Mouse (Mus musculus) brain, embryonic 14.5 days (tissue): ENCODE measurements around the gene Hdac4.

Source experiments
- CTCF ChIP-seq: fragments of 200-500 bp; IDR thresholded peaks from 2 replicates; pipeline ENCODE4 v1.5.1; 2012; ENCODE audit warnings: inconsistent platforms, mild to moderate bottlenecking, moderate library complexity, borderline replicate concordance; ENCODE audit not compliant: insufficient read depth, insufficient read length; ENCODE audit errors: extremely low read depth
- POLR2A ChIP-seq: fragments of 200-500 bp; IDR thresholded peaks from 2 replicates; pipeline ENCODE4 v1.6.1; 2012; ENCODE audit warnings: mild to moderate bottlenecking, inconsistent platforms, borderline replicate concordance; ENCODE audit not compliant: poor library complexity, insufficient read depth, insufficient read length, severe bottlenecking; ENCODE audit errors: extremely low read depth

DNA sequence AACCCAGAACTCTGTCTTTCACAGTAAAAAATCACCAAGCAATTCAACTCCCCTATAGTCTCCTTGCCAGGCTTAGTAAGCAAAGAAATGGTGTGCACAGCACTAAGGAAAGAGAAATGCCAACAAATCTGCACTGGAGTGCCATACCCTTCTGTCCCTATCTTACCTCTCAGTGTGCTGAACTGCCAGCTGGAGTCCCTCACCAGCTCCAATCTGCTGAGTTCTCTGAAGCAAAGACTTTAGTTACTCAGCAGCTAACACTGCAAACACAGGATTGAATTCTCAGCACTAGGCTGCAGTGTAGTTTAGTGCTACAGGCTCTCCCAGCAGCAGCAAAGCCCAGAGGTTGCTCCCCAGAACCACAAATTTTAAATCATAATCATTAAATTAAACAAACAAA, 151.5 kb downstream of the Hdac4 start:
- no peak for TF ChIP-seq CTCF
- TF ChIP-seq POLR2A = no peak
